Mouse (Mus musculus): ENCODE data around the gene Cast.

The Cast gene

GRCm38 (mm10) chr13:74695497-74696193 is 113.0 kb downstream of the Cast start:
- DNase-seq = no peak

All from cerebellum, adult 11 months (tissue).